Mouse (Mus musculus) G1E (cell line): ENCODE measurements around the gene Nt5c3. TPM values are rescaled to one million over a fixed set of nuclear protein-coding genes. Genes with fewer than 3 reads are reported as not detected.
"Not testable (repeated sequence)": the region's sequence is repeated elsewhere in the genome, so short reads cannot be mapped to it uniquely, and the experiment has no call there.

Experiments
- ATAC-seq: 2 replicates; pipeline ENCODE4 v1.8.0; 2016; ENCODE audit warnings: mild to moderate bottlenecking; ENCODE audit not compliant: insufficient number of reproducible peaks, poor library complexity, low FRiP score, severe bottlenecking; ENCODE audit errors: extremely low read depth
- DNase-seq: peaks from one replicate; pipeline ENCODE4 v3.0.0; 2012; ENCODE audit warnings: low spot score
- H3K27me3 ChIP-seq: 2 replicates; pipeline ENCODE4 v1.6.1; 2012; ENCODE audit warnings: mild to moderate bottlenecking, low read length, inconsistent platforms; ENCODE audit not compliant: insufficient read depth
- H3K36me3 ChIP-seq: replicated peaks from 2 replicates; pipeline ENCODE3; 2012; ENCODE audit warnings: mild to moderate bottlenecking, inconsistent platforms
- H3K4me1 ChIP-seq: 2 replicates; pipeline ENCODE4 v1.6.1; 2012; ENCODE audit warnings: low read depth, low read length, inconsistent platforms, mixed read lengths; ENCODE audit not compliant: insufficient read depth
- H3K4me3 ChIP-seq: 2 replicates; pipeline ENCODE4 v1.5.1; 2012; ENCODE audit warnings: low read depth, mild to moderate bottlenecking, inconsistent platforms, low read length, moderate library complexity, mixed read lengths
- H3K9me3 ChIP-seq: replicated peaks from 2 replicates; pipeline ENCODE4 v1.6.1; 2012; ENCODE audit warnings: inconsistent platforms
- CTCF ChIP-seq: IDR thresholded peaks from 2 replicates; pipeline ENCODE4 v1.5.1; 2012; ENCODE audit warnings: low read depth, low read length, inconsistent platforms, mixed read lengths
- GATA1 ChIP-seq: IDR thresholded peaks from 2 replicates; pipeline ENCODE4 v1.6.1; 2012; ENCODE audit warnings: borderline replicate concordance, low read length, inconsistent platforms, mixed read lengths
- GATA2 ChIP-seq: IDR thresholded peaks from 2 replicates; pipeline ENCODE4 v1.6.1; 2012; ENCODE audit warnings: low read depth, low read length, inconsistent platforms, borderline replicate concordance
- POLR2AphosphoS5 ChIP-seq: IDR thresholded peaks from 2 replicates; pipeline ENCODE4 v1.6.1; 2012; ENCODE audit warnings: low read depth, low read length, inconsistent platforms; ENCODE audit not compliant: insufficient replicate concordance
- TAL1 ChIP-seq: conservative IDR thresholded peaks from 2 replicates; pipeline ENCODE4 v1.6.1; 2012; ENCODE audit warnings: low read depth, low read length, inconsistent platforms, mixed read lengths
- polyA plus RNA-seq: library from polyadenylated mRNA; stranded (reverse); fragments of >175 nt; gene quantifications from 2 replicates; pipeline ENCODE4 v1.2.3, GENCODE M21; 2012
- total RNA-seq, 2 experiments: library from RNA; stranded (forward) in 1 of 2; stranded (reverse) in 1 of 2; fragments of 200-1000 nt in 1 of 2; fragments of >200 nt in 1 of 2; fragmentation: Nextera tagmentation in 1 of 2; gene quantifications; 2 replicates each; pipeline ENCODE4 v1.2.3; 2014 to 2017

Nt5c3 gene
- total and polyA plus RNA-seq, 3 experiments, result 122 to 317 (median 280) TPM

GRCm38 (mm10) chr6:56870027-56870426 is 53.7 kb downstream of the Nt5c3 start:
- no peak overlapping the region for H3K4me3 ChIP-seq
- DNase-seq, result peak; percentile 5
- ATAC-seq, result peak; percentile 71

GRCm38 (mm10) chr6:56868565-56868964 is 55.2 kb downstream of the Nt5c3 start:
- peaks cover 19% of the 10 kb centered on the region for H3K4me1 ChIP-seq
- no peak for TF ChIP-seq GATA1
- TF ChIP-seq GATA2, result no peak
- TF ChIP-seq POLR2AphosphoS5, result no peak
- no peak for TF ChIP-seq CTCF
- TF ChIP-seq TAL1, result no peak
- ATAC-seq, result no peak

More at GRCm38 (mm10) chr6:56870027-56870426, 53.7 kb downstream of the Nt5c3 start:
- Histone ChIP-seq H3K27me3 (peaks cover 23% of the 10 kb centered on the region), H3K36me3 (no peaks in the 10 kb centered on the region), H3K9me3 (no peaks in the 10 kb centered on the region), H3K4me1 (peaks cover 19% of the 10 kb centered on the region)
- TF ChIP-seq GATA1, result no peak
- no peak for TF ChIP-seq POLR2AphosphoS5
- no peak for TF ChIP-seq GATA2
- no peak for TF ChIP-seq CTCF
- no peak for TF ChIP-seq TAL1

GRCm38 (mm10) chr6:56866899-56867298 is 56.8 kb downstream of the Nt5c3 start:
- Histone ChIP-seq H3K27me3 (peaks cover 20% of the 10 kb centered on the region), H3K4me1 (peaks cover 19% of the 10 kb centered on the region)
- DNase-seq, H3K4me3 ChIP-seq, ATAC-seq, H3K36me3 ChIP-seq, H3K9me3 ChIP-seq: not testable (repeated sequence)

More at GRCm38 (mm10) chr6:56868565-56868964, 55.2 kb downstream of the Nt5c3 start:
- no peak overlapping the region for H3K4me3 ChIP-seq
- no peaks in the 10 kb centered on the region for H3K36me3 ChIP-seq
- peaks cover 25% of the 10 kb centered on the region for H3K27me3 ChIP-seq
- H3K9me3 ChIP-seq, result no peaks in the 10 kb centered on the region
- DNase-seq, result no peak

GRCm38 (mm10) chr6:56860205-56860848 is 63.4 kb downstream of the Nt5c3 start:
- H3K4me3 ChIP-seq, result no peak overlapping the region
- no peaks in the 10 kb centered on the region; the same call in 1 of the 2 replicates for H3K4me1 ChIP-seq
- TF ChIP-seq POLR2AphosphoS5, result no peak
- no peak for TF ChIP-seq CTCF
- no peak for TF ChIP-seq GATA1
- no peak for TF ChIP-seq GATA2
- no peak for TF ChIP-seq TAL1
- H3K9me3 ChIP-seq, result no peaks in the 10 kb centered on the region
- no peaks in the 10 kb centered on the region for H3K36me3 ChIP-seq
- ATAC-seq (no peak), DNase-seq (no peak)
- peaks cover 19% of the 10 kb centered on the region for H3K27me3 ChIP-seq

- no peaks in the 10 kb centered on the region for H3K9me3 ChIP-seq
- no peak overlapping the region for H3K4me3 ChIP-seq
- H3K36me3 ChIP-seq, result no peaks in the 10 kb centered on the region
- peaks cover 10% of the 10 kb centered on the region for H3K27me3 ChIP-seq
- no peak for TF ChIP-seq CTCF
- TF ChIP-seq GATA2, result no peak
- TF ChIP-seq POLR2AphosphoS5, result no peak
- TF ChIP-seq GATA1, result no peak
- TF ChIP-seq TAL1, result no peak
- ATAC-seq (no peak), DNase-seq (no peak)
- H3K4me1 ChIP-seq, result no peaks in the 10 kb centered on the region; the same call in 1 of the 2 replicates
Observed at GRCm38 (mm10) chr6:56856748-56857147, 67.0 kb downstream of the Nt5c3 start.

GRCm38 (mm10) chr6:56854803-56855202 is 68.9 kb downstream of the Nt5c3 start:
- Histone ChIP-seq H3K9me3 (no peaks in the 10 kb centered on the region), H3K4me1 (no peaks in the 10 kb centered on the region), H3K4me3 (no peak overlapping the region), H3K36me3 (no peaks in the 10 kb centered on the region), H3K27me3 (peaks cover 8% of the 10 kb centered on the region)
- ATAC-seq (no peak), DNase-seq (no peak)
- TF ChIP-seq CTCF (no peak), GATA2 (no peak), POLR2AphosphoS5 (no peak), TAL1 (no peak), GATA1 (no peak)

GRCm38 (mm10) chr6:56850315-56850714 is 73.4 kb downstream of the Nt5c3 start:
- DNase-seq (no peak), ATAC-seq (no peak)
- Histone ChIP-seq H3K9me3 (no peaks in the 10 kb centered on the region), H3K36me3 (no peaks in the 10 kb centered on the region), H3K4me3 (no peak overlapping the region), H3K27me3 (peaks cover 11% of the 10 kb centered on the region), H3K4me1 (no peaks in the 10 kb centered on the region)
- TF ChIP-seq POLR2AphosphoS5 (no peak), TAL1 (no peak), CTCF (no peak)
